Mouse (Mus musculus) embryonic facial prominence, embryonic 10.5 days (tissue): ENCODE results near the gene Tex38. TPM values are rescaled to one million over a fixed set of nuclear protein-coding genes. Genes with fewer than 3 reads are reported as not detected.

Source experiments
- DNase-seq: peaks from one replicate; pipeline ENCODE4 v3.0.0-alpha.2; 2017; ENCODE audit warnings: low spot score
- H3K27ac ChIP-seq: fragments of 300-500 bp; sonication (generic); replicated peaks from 2 replicates; pipeline ENCODE4 v1.5.1; 2016; ENCODE audit warnings: mild to moderate bottlenecking
- H3K27me3 ChIP-seq: fragments of 300-500 bp; sonication (generic); replicated peaks from 2 replicates; pipeline ENCODE4 v1.6.1; 2016; ENCODE audit warnings: low read depth, mild to moderate bottlenecking; ENCODE audit not compliant: poor library complexity, severe bottlenecking
- H3K36me3 ChIP-seq: fragments of 300-500 bp; sonication (generic); replicated peaks from 2 replicates; pipeline ENCODE4 v1.6.1; 2016; ENCODE audit warnings: mild to moderate bottlenecking, moderate library complexity
- H3K4me1 ChIP-seq: fragments of 300-500 bp; sonication (generic); 2 replicates; pipeline ENCODE4 v1.6.1; 2016
- H3K4me3 ChIP-seq: fragments of 300-500 bp; sonication (generic); 2 replicates; pipeline ENCODE4 v1.5.1; 2016; ENCODE audit warnings: mild to moderate bottlenecking, moderate library complexity
- H3K9me3 ChIP-seq: fragments of 300-500 bp; sonication (generic); 2 replicates; pipeline ENCODE4 v1.6.1; 2016; ENCODE audit warnings: mild to moderate bottlenecking
- WGBS: fragments of 180-500 bp; shearing (Covaris S2); methylation state at CpG from one replicate; pipeline ENCODE4 v1.1.7; 2016; 5-methylcytosine and 5-hydroxymethylcytosine counted together
- polyA plus RNA-seq: library from polyadenylated mRNA; unstranded; fragments of >200 nt; fragmentation: Nextera tagmentation; extraction: Ambion mirVana; gene quantifications from 2 replicates; pipeline ENCODE4 v1.2.1, GENCODE M21; 2016

Tex38 gene
- polyA plus RNA-seq, 1 experiment from 2014 or later, result 0.25 TPM

DNA sequence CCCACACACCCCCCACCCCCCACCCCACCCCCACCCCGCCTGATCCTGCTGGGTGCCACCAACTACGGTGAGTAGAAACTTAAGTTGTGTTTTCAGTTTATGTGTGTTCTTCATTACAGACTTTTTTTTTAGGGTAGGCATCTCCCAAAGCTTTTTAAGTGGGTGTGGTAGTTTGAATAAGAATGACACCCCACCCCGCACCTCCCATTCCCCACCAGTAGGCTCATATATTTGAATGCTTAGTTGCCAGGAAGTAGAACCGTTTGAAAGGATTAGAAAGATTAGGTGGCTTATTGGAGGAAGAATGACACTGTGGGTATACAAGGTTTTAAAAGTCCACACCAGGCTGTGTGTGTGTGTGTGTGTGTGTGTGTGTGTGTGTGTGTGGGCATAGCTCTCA is 31.5 kb upstream of the Tex38 start:
- H3K4me3 ChIP-seq, result no peak overlapping the region
- H3K36me3 ChIP-seq, result peaks cover 54% of the 10 kb centered on the region
- H3K27ac ChIP-seq, result no peak overlapping the region
- H3K4me1 ChIP-seq, result no peaks in the 10 kb centered on the region
- no peak for DNase-seq
- no peaks in the 10 kb centered on the region for H3K9me3 ChIP-seq
- WGBS, result 90% methylated on average over 4 of the region's 4 CpGs
- no peaks in the 10 kb centered on the region for H3K27me3 ChIP-seq

DNA sequence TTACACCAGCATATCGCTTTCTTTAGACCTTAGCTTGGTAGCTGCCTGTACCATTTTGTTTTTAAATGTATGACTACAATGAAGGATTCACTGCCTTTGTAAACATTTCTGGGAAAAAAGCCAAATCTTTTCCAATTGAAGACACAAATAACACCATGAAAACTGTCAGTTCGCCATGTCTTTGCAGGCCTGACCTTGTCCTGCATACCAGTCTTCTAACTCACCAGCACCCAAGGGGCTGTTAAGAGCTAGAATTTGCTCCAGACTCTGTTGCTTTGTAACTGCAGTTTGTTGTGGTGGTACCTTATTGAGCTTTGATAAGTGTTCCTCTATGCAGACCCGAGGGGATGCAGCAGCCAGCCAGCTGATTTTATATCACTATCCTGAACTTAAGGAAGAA is 19.2 kb upstream of the Tex38 start:
- Histone ChIP-seq H3K36me3 (peaks cover 72% of the 10 kb centered on the region), H3K4me1 (no peaks in the 10 kb centered on the region), H3K9me3 (no peaks in the 10 kb centered on the region), H3K4me3 (no peak overlapping the region), H3K27me3 (no peaks in the 10 kb centered on the region), H3K27ac (no peak overlapping the region)
- 92% methylated on average over 3 of the region's 3 CpGs for WGBS
- no peak for DNase-seq

DNA sequence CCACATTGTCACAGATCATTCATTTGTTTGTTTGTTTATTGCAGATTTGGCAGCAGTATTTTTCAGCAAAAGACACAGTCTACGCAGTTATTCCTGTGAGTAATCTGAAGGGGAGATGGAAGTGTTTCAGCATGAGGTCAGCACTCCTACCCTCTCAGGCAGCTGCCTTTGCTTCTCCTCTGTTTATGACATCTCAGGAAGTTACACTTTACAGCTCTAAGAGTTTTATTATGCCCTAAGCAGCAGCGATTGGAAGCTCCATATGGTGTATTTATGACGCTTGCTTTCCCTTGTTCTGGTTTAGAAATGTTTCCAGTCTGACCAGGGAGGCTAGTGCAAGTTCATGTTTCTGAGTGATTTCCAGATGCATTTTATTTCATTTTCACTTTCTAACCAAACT is 14.5 kb upstream of the Tex38 start:
- Histone ChIP-seq H3K27ac (no peak overlapping the region), H3K9me3 (no peaks in the 10 kb centered on the region), H3K36me3 (peaks cover 77% of the 10 kb centered on the region), H3K4me1 (no peaks in the 10 kb centered on the region), H3K4me3 (no peak overlapping the region), H3K27me3 (no peaks in the 10 kb centered on the region)
- no peak for DNase-seq
- WGBS, result 96% methylated on average over 3 of the region's 3 CpGs

- WGBS, result 84% methylated on average over 3 of the region's 3 CpGs
- H3K27me3 ChIP-seq, result no peaks in the 10 kb centered on the region
- H3K36me3 ChIP-seq, result peaks cover 50% of the 10 kb centered on the region
- peaks cover 5% of the 10 kb centered on the region for H3K4me1 ChIP-seq
- no peaks in the 10 kb centered on the region for H3K9me3 ChIP-seq
- H3K4me3 ChIP-seq, result no peak overlapping the region
- H3K27ac ChIP-seq, result no peak overlapping the region
- no peak for DNase-seq
These were observed 10.0 kb upstream of the Tex38 start for GRCm38 (mm10) chr4:115790864-115791263.

DNA sequence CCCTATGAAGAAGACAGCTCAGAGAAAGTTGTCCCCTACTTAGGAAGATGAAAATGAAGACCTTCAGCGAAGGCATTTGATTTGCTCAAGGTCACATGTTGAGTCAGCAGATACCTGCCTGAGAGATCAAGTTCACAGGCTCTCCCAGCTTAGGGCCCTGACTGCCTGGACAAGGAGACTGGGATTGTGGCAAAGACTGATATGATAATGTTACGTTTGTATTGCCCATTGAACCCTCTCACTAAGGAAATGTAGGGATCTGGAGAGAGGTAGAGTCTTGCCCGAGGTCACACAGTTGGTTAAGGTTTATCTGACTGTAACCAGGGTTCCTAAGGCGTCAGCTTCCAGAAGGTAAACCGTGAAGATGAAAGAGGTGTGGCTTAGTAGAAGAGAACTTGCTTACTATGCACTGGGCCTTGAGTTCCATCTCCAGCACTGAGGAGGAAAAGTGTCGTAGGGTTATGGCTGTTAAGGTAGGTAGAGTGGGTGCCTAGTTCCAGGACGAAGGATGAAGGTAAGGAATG is 4.8 kb upstream of the Tex38 start:
- H3K4me1 ChIP-seq, result peaks cover 14% of the 10 kb centered on the region
- WGBS, result 62% methylated on average over 7 of the region's 7 CpGs
- H3K27ac ChIP-seq, result peak overlapping the region; percentile 90
- peaks cover 19% of the 10 kb centered on the region for H3K36me3 ChIP-seq
- no peaks in the 10 kb centered on the region for H3K9me3 ChIP-seq
- H3K27me3 ChIP-seq, result peaks cover 5% of the 10 kb centered on the region; the same call in 1 of the 2 replicates
- DNase-seq, result no peak
- H3K4me3 ChIP-seq, result peak overlapping the region; percentile 87

DNA sequence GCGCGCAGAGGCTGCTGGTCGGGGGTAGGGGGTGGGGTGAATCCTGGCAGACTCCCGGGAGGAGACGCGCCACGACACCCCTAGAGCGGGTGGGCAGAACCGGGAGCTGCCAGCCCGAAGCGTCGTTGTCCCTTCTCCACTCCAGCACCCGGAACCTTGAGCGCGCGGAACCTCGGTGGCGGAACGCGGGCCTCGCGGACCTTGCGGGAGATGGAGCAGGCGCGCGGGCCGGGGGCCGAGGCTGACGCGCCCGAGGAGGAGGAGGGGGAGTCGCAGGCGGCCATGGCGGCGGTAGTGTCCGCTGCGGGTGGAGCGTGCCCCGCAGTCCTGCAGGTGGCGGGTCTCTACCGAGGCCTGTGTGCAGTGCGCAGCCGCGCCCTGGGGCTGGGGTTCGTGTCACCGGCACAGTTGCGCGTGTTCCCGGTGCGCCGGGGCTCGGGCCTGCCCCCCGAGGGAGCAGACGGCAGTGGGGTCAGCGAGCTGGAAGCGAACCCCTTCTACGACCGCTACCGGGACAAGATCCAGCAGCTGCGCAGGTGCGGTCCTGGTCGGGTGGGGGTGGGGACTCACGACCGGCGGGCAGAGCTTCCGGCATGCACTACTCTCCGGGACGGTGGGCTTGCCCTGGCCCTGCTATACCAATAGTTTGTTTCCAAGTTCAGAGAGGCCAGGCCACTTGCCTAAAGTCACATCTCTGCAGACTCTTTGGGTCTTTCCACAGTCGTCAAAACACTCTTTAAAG is 4.1 kb upstream of the Tex38 start, which contains the start of gene Atpaf1:
TSS of gene Atpaf1 (plus strand) at position 44 of the 742 bp plus-strand sequence.
- Histone ChIP-seq H3K27ac (peak within 1 kb of the TSS; percentile 90), H3K4me3 (peak within 1 kb of the TSS; percentile 87), H3K27me3 (peaks cover 5% of the 10 kb centered on the region; the same call in 1 of the 2 replicates), H3K9me3 (no peaks in the 10 kb centered on the region), H3K36me3 (peaks cover 13% of the 10 kb centered on the region), H3K4me1 (peaks cover 14% of the 10 kb centered on the region)
- under 1% methylated on average over 69 of the region's 69 CpGs for WGBS
- DNase-seq, result peak; percentile 84

DNA sequence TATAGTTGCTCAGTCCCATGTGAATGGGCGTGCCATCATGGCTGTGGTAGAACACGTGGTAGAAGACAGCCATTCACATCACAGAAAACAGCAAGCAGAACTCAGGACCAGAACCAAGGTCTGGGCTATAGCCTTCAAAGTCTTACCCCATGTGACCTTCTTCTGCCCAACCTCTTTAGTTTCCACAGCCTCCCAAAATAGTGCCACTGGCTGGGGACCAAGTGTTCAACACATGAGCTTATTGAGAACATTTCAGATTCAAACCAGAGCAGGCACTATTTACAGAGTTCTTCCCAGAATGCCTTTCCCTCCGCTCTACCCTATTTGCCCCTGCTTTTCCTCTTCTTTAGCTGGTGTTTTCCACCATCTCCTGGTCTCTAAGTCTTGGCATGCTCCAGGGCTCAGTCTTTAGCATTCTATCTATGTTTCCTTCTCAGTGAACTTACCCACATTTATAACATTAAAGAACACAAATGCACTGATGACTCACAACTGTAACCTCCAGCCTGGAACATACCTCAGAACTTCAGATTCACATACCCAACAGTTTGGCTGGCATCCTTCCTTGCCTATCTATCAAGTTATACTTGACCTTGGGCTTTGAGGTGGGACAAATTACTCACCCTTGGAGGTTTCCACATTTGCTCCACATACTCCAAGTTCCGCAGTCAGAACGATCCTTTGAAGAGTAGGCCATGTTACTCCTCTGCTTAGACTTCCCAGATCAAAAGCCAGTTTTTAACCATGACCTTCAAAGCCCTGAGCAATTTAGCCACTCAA is 1.4 kb upstream of the Tex38 start:
- no peak overlapping the region for H3K27ac ChIP-seq
- peaks cover 8% of the 10 kb centered on the region for H3K36me3 ChIP-seq
- no peak for DNase-seq
- peaks cover 5% of the 10 kb centered on the region; the same call in 1 of the 2 replicates for H3K27me3 ChIP-seq
- H3K4me1 ChIP-seq, result peaks cover 14% of the 10 kb centered on the region
- no peaks in the 10 kb centered on the region for H3K9me3 ChIP-seq
- WGBS, result 92% methylated on average over 5 of the region's 5 CpGs
- no peak overlapping the region for H3K4me3 ChIP-seq

DNA sequence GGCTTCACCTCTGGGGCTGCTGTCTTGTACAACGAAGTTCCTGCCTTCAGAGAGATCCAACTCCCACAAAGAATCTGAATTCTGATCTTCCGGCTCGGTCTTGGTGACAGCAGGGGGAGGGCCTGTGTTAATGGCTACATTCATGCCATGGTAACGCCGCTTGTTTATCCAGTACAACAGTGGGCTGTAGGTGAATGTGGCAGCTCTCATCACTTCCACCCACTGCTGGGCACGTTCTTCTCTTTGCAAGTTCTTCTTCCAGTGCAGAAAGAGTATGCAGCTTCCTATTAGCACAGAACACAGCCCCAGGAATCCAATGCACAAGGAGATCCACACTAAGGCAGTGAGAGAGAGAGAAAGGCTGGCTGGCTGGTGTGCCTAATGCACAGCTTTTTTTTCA is 549 bp downstream of the Tex38 start:
- WGBS, result 55% methylated on average over 6 of the region's 6 CpGs
- Histone ChIP-seq H3K4me1 (peaks cover 4% of the 10 kb centered on the region; the same call in 1 of the 2 replicates), H3K4me3 (no peak overlapping the region), H3K36me3 (peaks cover 23% of the 10 kb centered on the region), H3K27ac (no peak overlapping the region), H3K27me3 (peaks cover 5% of the 10 kb centered on the region; the same call in 1 of the 2 replicates), H3K9me3 (no peaks in the 10 kb centered on the region)
- DNase-seq, result no peak

GRCm38 (mm10) chr4:115777627-115778026 is 3.2 kb downstream of the Tex38 start:
- Histone ChIP-seq H3K4me3 (no peak overlapping the region), H3K4me1 (no peaks in the 10 kb centered on the region), H3K27me3 (no peaks in the 10 kb centered on the region), H3K27ac (no peak overlapping the region), H3K9me3 (no peaks in the 10 kb centered on the region), H3K36me3 (peaks cover 48% of the 10 kb centered on the region)
- no peak for DNase-seq
- 88% methylated on average over 2 of the region's 2 CpGs for WGBS

GRCm38 (mm10) chr4:115775056-115775455 is 5.8 kb downstream of the Tex38 start:
- H3K27me3 ChIP-seq, result no peaks in the 10 kb centered on the region
- peak; percentile 10 for DNase-seq
- no peak overlapping the region for H3K4me3 ChIP-seq
- 83% methylated on average over 6 of the region's 6 CpGs for whole genome bisulfite sequencing
- H3K27ac ChIP-seq, result no peak overlapping the region
- H3K9me3 ChIP-seq, result no peaks in the 10 kb centered on the region
- H3K4me1 ChIP-seq, result no peaks in the 10 kb centered on the region
- peaks cover 72% of the 10 kb centered on the region for H3K36me3 ChIP-seq

- WGBS, result 70% methylated on average over 11 of the region's 11 CpGs
- no peak for DNase-seq
- no peak overlapping the region for H3K4me3 ChIP-seq
- no peaks in the 10 kb centered on the region for H3K4me1 ChIP-seq
- no peaks in the 10 kb centered on the region for H3K9me3 ChIP-seq
- peaks cover 93% of the 10 kb centered on the region for H3K36me3 ChIP-seq
- no peak overlapping the region for H3K27ac ChIP-seq
- H3K27me3 ChIP-seq, result no peaks in the 10 kb centered on the region
These were observed 13.0 kb downstream of the Tex38 start for GRCm38 (mm10) chr4:115767647-115768467.

- Histone ChIP-seq H3K4me1 (no peaks in the 10 kb centered on the region), H3K27ac (no peak overlapping the region), H3K9me3 (no peaks in the 10 kb centered on the region), H3K36me3 (peaks cover 93% of the 10 kb centered on the region), H3K27me3 (no peaks in the 10 kb centered on the region), H3K4me3 (no peak overlapping the region)
- DNase-seq, result no peak
- WGBS, result 94% methylated on average over 11 of the region's 11 CpGs
These were observed 16.2 kb downstream of the Tex38 start for GRCm38 (mm10) chr4:115764581-115764980.
